Mouse (Mus musculus) intestine, postnatal 0 days (tissue): ENCODE data around the gene L3mbtl1. TPM values are rescaled to one million over a fixed set of nuclear protein-coding genes. Genes with fewer than 3 reads are reported as not detected.

Experiments
- ATAC-seq: fragments of 200-750 bp; cut with Nextera tagmentation; 2 replicates; pipeline ENCODE4 v1.8.0; 2017; ENCODE audit warnings: mild to moderate bottlenecking, moderate TSS enrichment, moderate library complexity
- H3K27ac ChIP-seq: fragments of 300-500 bp; sonication (generic); 2 replicates; pipeline ENCODE4 v1.5.1; 2014; ENCODE audit warnings: mild to moderate bottlenecking, low read depth, low read length, moderate library complexity
- H3K27me3 ChIP-seq: fragments of 300-500 bp; sonication (generic); replicated peaks from 2 replicates; pipeline ENCODE4 v1.6.1; 2014; ENCODE audit warnings: low read length, mixed read lengths; ENCODE audit not compliant: control insufficient read depth, insufficient read depth
- H3K36me3 ChIP-seq: fragments of 300-500 bp; sonication (generic); 2 replicates; pipeline ENCODE4 v1.6.1; 2014; ENCODE audit warnings: mild to moderate bottlenecking, moderate library complexity; ENCODE audit not compliant: control insufficient read depth, insufficient read depth
- H3K4me1 ChIP-seq: fragments of 300-500 bp; sonication (generic); replicated peaks from 2 replicates; pipeline ENCODE4 v1.6.1; 2014; ENCODE audit warnings: antibody characterized with exemption, low read length, mixed read lengths; ENCODE audit not compliant: control insufficient read depth, insufficient read depth
- H3K4me2 ChIP-seq: fragments of 300-500 bp; sonication (generic); replicated peaks from 2 replicates; pipeline ENCODE4 v1.6.1; 2014; ENCODE audit warnings: low read depth, mild to moderate bottlenecking, moderate library complexity
- H3K4me3 ChIP-seq: fragments of 300-500 bp; sonication (generic); 2 replicates; pipeline ENCODE4 v1.5.1; 2014; ENCODE audit warnings: low read depth, low read length
- H3K9ac ChIP-seq: fragments of 300-500 bp; sonication (generic); 2 replicates; pipeline ENCODE4 v1.6.1; 2014; ENCODE audit warnings: mild to moderate bottlenecking, low read depth, low read length
- H3K9me3 ChIP-seq: fragments of 300-500 bp; sonication (generic); 2 replicates; pipeline ENCODE4 v1.6.1; 2016; ENCODE audit warnings: mixed run types; ENCODE audit not compliant: control insufficient read depth
- CTCF ChIP-seq: sonication (generic); IDR thresholded peaks from 2 replicates; pipeline ENCODE4 v1.5.1; 2016; ENCODE audit warnings: low read depth, mild to moderate bottlenecking, control low read depth, antibody characterized with exemption, moderate library complexity
- WGBS: fragments of 180-500 bp; shearing (Covaris S2); extraction: QIAGEN DNeasy Blood & Tissue Kit; methylation state at CpG from one replicate; pipeline ENCODE4 v1.1.7; 2014; 5-methylcytosine and 5-hydroxymethylcytosine counted together
- polyA plus RNA-seq: library from polyadenylated mRNA; unstranded; fragments of >200 nt; fragmentation: Nextera tagmentation; extraction: Ambion mirVana; gene quantifications from 2 replicates; pipeline ENCODE4 v1.2.1, GENCODE M21; 2015

L3mbtl1 gene
- polyA plus RNA-seq, 1 experiment from 2014 or later, result 0.25 TPM

GRCm38 (mm10) chr2:162929704-162930103 lies 13.6 kb upstream of the L3mbtl1 start:
- Histone ChIP-seq H3K4me2 (no peak overlapping the region), H3K36me3 (peaks cover 15% of the 10 kb centered on the region), H3K27ac (no peak overlapping the region), H3K4me3 (no peak overlapping the region), H3K27me3 (no peaks in the 10 kb centered on the region), H3K9me3 (no peaks in the 10 kb centered on the region), H3K9ac (no peak overlapping the region), H3K4me1 (peaks cover 4% of the 10 kb centered on the region; the same call in 1 of the 2 replicates)
- no peak for ATAC-seq
- WGBS, result 70% methylated on average over 3 of the region's 3 CpGs
- TF ChIP-seq CTCF, result no peak

- Histone ChIP-seq H3K9ac (peak overlapping the region; percentile 100), H3K27ac (peak overlapping the region; percentile 99), H3K27me3 (no peaks in the 10 kb centered on the region), H3K4me2 (peak overlapping the region; percentile 92), H3K36me3 (peaks cover 25% of the 10 kb centered on the region), H3K9me3 (no peaks in the 10 kb centered on the region), H3K4me1 (peaks cover 4% of the 10 kb centered on the region; the same call in 1 of the 2 replicates), H3K4me3 (peak overlapping the region; percentile 98)
- no peak for ATAC-seq
- TF ChIP-seq CTCF, result no peak
- under 1% methylated on average over 18 of the region's 18 CpGs for WGBS
Measured at GRCm38 (mm10) chr2:162930516-162931122, 12.7 kb upstream of the L3mbtl1 start.

GRCm38 (mm10) chr2:162931123-162931673 lies 12.1 kb upstream of the L3mbtl1 start, which contains the start of gene Srsf6:
Srsf6 (plus strand) TSS chr2:162931528.
- Histone ChIP-seq H3K4me1 (peaks cover 4% of the 10 kb centered on the region; the same call in 1 of the 2 replicates), H3K27ac (peak within 1 kb of the TSS; percentile 99), H3K9me3 (no peaks in the 10 kb centered on the region), H3K9ac (peak within 1 kb of the TSS; percentile 100), H3K27me3 (no peaks in the 10 kb centered on the region), H3K36me3 (peaks cover 29% of the 10 kb centered on the region), H3K4me2 (peak within 1 kb of the TSS; percentile 92), H3K4me3 (peak within 1 kb of the TSS; percentile 98)
- TF ChIP-seq CTCF, result no peak
- under 1% methylated on average over 63 of the region's 68 CpGs for WGBS
- peak; percentile 96 for ATAC-seq

GRCm38 (mm10) chr2:162931674-162932650 lies 11.3 kb upstream of the L3mbtl1 start:
- ATAC-seq, result peak; percentile 71

GRCm38 (mm10) chr2:162932706-162933105 lies 10.6 kb upstream of the L3mbtl1 start:
- no peaks in the 10 kb centered on the region for H3K9me3 ChIP-seq
- no peak for ATAC-seq
- peak overlapping the region; percentile 92 for H3K4me2 ChIP-seq
- peaks cover 4% of the 10 kb centered on the region; the same call in 1 of the 2 replicates for H3K4me1 ChIP-seq
- TF ChIP-seq CTCF, result no peak
- no peak overlapping the region for H3K27ac ChIP-seq
- no peaks in the 10 kb centered on the region for H3K27me3 ChIP-seq
- no peak overlapping the region for H3K9ac ChIP-seq
- WGBS, result 33% methylated on average over 4 of the region's 4 CpGs
- H3K36me3 ChIP-seq, result peaks cover 42% of the 10 kb centered on the region
- peak overlapping the region; percentile 98 for H3K4me3 ChIP-seq

More at GRCm38 (mm10) chr2:162931674-162932650, 11.3 kb upstream of the L3mbtl1 start:
- no peaks in the 10 kb centered on the region for H3K27me3 ChIP-seq
- peak overlapping the region; percentile 98 for H3K4me3 ChIP-seq
- peak overlapping the region; percentile 99 for H3K27ac ChIP-seq
- peaks cover 36% of the 10 kb centered on the region for H3K36me3 ChIP-seq
- peak overlapping the region; percentile 92 for H3K4me2 ChIP-seq
- H3K9me3 ChIP-seq, result no peaks in the 10 kb centered on the region
- TF ChIP-seq CTCF, result no peak
- peaks cover 4% of the 10 kb centered on the region; the same call in 1 of the 2 replicates for H3K4me1 ChIP-seq
- under 1% methylated on average over 67 of the region's 103 CpGs for WGBS
- H3K9ac ChIP-seq, result peak overlapping the region; percentile 100

- peaks cover 4% of the 10 kb centered on the region; the same call in 1 of the 2 replicates for H3K4me1 ChIP-seq
- H3K4me3 ChIP-seq, result no peak overlapping the region
- H3K9ac ChIP-seq, result no peak overlapping the region
- no peak overlapping the region for H3K4me2 ChIP-seq
- no peaks in the 10 kb centered on the region for H3K27me3 ChIP-seq
- no peaks in the 10 kb centered on the region for H3K9me3 ChIP-seq
- no peak overlapping the region for H3K27ac ChIP-seq
- ATAC-seq, result no peak
- no peak for TF ChIP-seq CTCF
- peaks cover 58% of the 10 kb centered on the region for H3K36me3 ChIP-seq
- WGBS, result 68% methylated on average over 19 of the region's 19 CpGs
Measured at GRCm38 (mm10) chr2:162934421-162934820, 8.9 kb upstream of the L3mbtl1 start.
